Comparison of ENCODE assay signal across 18 mouse cellular contexts in genomic region chr8:122001339-122002115, GRCm38 (mm10). TPM values are rescaled to one million over a fixed set of nuclear protein-coding genes. Genes with fewer than 3 reads are reported as not detected.
"Had no signal": no experiment of that assay in that cellular context is flagged by ENCODE, and none has a peak within 500 bp of the region (broad histone marks: within the 10 kb centered on the region; RNA-seq: fewer than 3 reads in every experiment).

No protein-coding gene starts in this region.

- H3K9ac ChIP-seq: liver, embryonic 12.5 days; neural tube, embryonic 12.5 days had no signal

- ATAC-seq: intestine, postnatal 0 days; liver, embryonic 12.5 days had no signal

- H3K4me3 ChIP-seq: liver, embryonic 12.5 days; midbrain, embryonic 10.5 days; neural tube, embryonic 12.5 days had no signal

- H3K27ac ChIP-seq: kidney, postnatal 0 days; liver, embryonic 12.5 days; midbrain, embryonic 10.5 days; neural tube, embryonic 12.5 days had no signal

- DNase-seq: kidney, adult 8-10 months; kidney, postnatal 36 days; layer of hippocampus, adult 9-11 months; layer of hippocampus, postnatal 36 days; midbrain, embryonic 14.5 days; thymus, adult 18-20 months; thymus, postnatal 14 days had no signal

- H3K27me3 ChIP-seq: liver, embryonic 12.5 days; neural tube, embryonic 12.5 days had no signal

- H3K4me2 ChIP-seq: liver, embryonic 12.5 days; neural tube, embryonic 12.5 days had no signal

- H3K9me3 ChIP-seq: liver, embryonic 12.5 days; midbrain, embryonic 10.5 days; neural tube, embryonic 12.5 days had no signal

RNA-seq across cellular contexts. Expression of gene Car5a, which starts 56.8 kb away (rescaled TPM):
- total RNA-seq: layer of hippocampus, postnatal 36 days; left cerebral cortex, postnatal 36 days; megakaryocyte, adult 5-6 weeks; neutrophil, adult 5-6 weeks had no signal
- polyA plus RNA-seq: limb, embryonic 14.5 days; lung, embryonic 16.5 days; midbrain, embryonic 14.5 days; stomach, embryonic 14.5 days had no signal
